Mouse (Mus musculus): ENCODE measurements around the gene Endog. TPM values are rescaled to one million over a fixed set of nuclear protein-coding genes. Genes with fewer than 3 reads are reported as not detected.

Gene Endog
- polyA plus RNA-seq, 1 experiment from 2014 or later, result 37.0 TPM

GRCm38 (mm10) chr2:30211408-30212168, 40.3 kb downstream of the Endog start:
- no peak overlapping the region for H3K27ac ChIP-seq (ENCODE audit: poor library complexity, severe bottlenecking)
- H3K9me3 ChIP-seq (replicated peaks), result no peaks in the 10 kb centered on the region
- H3K4me1 ChIP-seq (replicated peaks), result peaks cover 2% of the 10 kb centered on the region
- H3K27me3 ChIP-seq (replicated peaks), result no peaks in the 10 kb centered on the region
- H3K36me3 ChIP-seq, result no peaks in the 10 kb centered on the region
- WGBS, result 70% methylated on average over 6 of the region's 6 CpGs
- no peak overlapping the region for H3K4me2 ChIP-seq
- no peak overlapping the region for H3K9ac ChIP-seq
- H3K4me3 ChIP-seq, result no peak overlapping the region
- no peak for ATAC-seq (ENCODE audit: insufficient number of reproducible peaks, low FRiP score)

DNA sequence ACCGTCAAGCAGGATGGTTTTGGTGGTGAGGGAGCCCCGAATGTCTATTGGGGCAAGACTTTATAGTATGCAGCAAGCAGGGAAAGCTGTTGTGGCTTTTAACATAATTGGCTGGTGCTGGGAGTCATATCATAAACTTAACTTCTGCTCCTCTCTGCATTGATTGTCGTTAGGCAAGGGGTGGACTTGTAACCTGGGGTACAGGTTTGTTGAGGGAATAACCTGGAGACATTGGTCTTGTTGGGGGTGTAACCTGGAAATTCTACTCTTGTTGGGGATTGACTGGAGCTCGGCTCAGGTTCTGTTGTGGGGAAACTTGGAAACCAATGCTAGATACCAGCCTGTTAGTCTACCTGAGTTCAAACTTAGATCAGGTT, 40.9 kb downstream of the Endog start:
- Histone ChIP-seq H3K27me3 (replicated peaks) (no peaks in the 10 kb centered on the region), H3K36me3 (no peaks in the 10 kb centered on the region), H3K4me3 (no peak overlapping the region), H3K4me1 (replicated peaks) (no peaks in the 10 kb centered on the region), H3K9ac (no peak overlapping the region), H3K4me2 (no peak overlapping the region), H3K9me3 (replicated peaks) (no peaks in the 10 kb centered on the region), H3K27ac (ENCODE audit: poor library complexity, severe bottlenecking) (no peak overlapping the region)
- ATAC-seq (ENCODE audit: insufficient number of reproducible peaks, low FRiP score), result no peak
- WGBS, result 65% methylated on average over 4 of the region's 4 CpGs

DNA sequence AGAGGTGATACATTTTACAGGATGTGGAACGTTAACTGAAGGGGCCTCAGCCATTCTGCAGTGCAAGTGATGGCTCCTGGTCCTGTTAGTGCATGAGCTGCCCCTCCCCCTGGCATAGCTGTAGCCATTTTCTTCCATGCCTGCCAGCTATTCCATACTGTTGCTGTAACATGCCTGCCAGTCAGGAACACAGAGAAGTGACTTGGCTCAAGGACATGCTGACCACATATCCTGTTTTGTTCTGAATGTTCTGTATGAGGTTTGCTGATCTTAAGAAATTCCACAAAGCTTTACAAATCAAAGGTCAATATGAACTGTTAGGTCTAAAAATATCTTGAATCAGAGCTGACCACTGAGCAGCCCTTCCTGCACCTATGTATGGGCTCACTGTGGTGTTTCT, 41.7 kb downstream of the Endog start:
- no peak overlapping the region for H3K4me2 ChIP-seq
- H3K36me3 ChIP-seq, result no peaks in the 10 kb centered on the region
- H3K9ac ChIP-seq, result no peak overlapping the region
- H3K27me3 ChIP-seq (replicated peaks), result no peaks in the 10 kb centered on the region
- H3K27ac ChIP-seq (ENCODE audit: poor library complexity, severe bottlenecking), result no peak overlapping the region
- no peak overlapping the region for H3K4me3 ChIP-seq
- WGBS, result 75% methylated on average over 1 of the region's 1 CpGs
- no peak for ATAC-seq (ENCODE audit: insufficient number of reproducible peaks, low FRiP score)
- no peaks in the 10 kb centered on the region for H3K4me1 ChIP-seq (replicated peaks)
- peaks cover 2% of the 10 kb centered on the region; the same call in 1 of the 2 replicates for H3K9me3 ChIP-seq (replicated peaks)

DNA sequence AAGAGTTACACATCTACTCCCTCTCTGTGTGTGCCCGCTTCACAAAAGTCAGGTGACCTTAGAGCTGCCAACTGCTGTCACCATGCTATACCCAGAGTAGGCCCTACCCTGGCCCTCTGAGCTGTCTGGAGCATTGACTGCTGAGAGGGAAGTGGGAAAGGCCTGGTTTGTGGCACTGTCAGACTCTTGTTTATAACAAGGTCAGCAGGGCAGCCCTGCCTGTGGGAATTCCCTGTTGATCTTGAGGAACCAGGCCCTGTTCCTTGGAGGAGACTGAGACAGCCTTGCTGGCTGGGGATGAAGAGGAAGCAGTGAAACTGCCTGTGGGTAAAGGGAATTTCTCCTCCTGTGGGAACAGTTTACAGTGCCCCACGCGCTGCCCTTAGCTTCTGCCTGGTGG, 43.5 kb downstream of the Endog start:
- no peak overlapping the region for H3K9ac ChIP-seq
- H3K4me1 ChIP-seq (replicated peaks), result no peaks in the 10 kb centered on the region
- no peak for ATAC-seq (ENCODE audit: insufficient number of reproducible peaks, low FRiP score)
- WGBS, result 68% methylated on average over 3 of the region's 3 CpGs
- no peak overlapping the region for H3K4me2 ChIP-seq
- no peak overlapping the region for H3K4me3 ChIP-seq
- no peaks in the 10 kb centered on the region for H3K36me3 ChIP-seq
- H3K9me3 ChIP-seq (replicated peaks), result peaks cover 6% of the 10 kb centered on the region; the same call in 1 of the 2 replicates
- H3K27me3 ChIP-seq (replicated peaks), result no peaks in the 10 kb centered on the region
- peak overlapping the region; percentile 8; the same call in 1 of the 2 replicates for H3K27ac ChIP-seq (ENCODE audit: poor library complexity, severe bottlenecking)

DNA sequence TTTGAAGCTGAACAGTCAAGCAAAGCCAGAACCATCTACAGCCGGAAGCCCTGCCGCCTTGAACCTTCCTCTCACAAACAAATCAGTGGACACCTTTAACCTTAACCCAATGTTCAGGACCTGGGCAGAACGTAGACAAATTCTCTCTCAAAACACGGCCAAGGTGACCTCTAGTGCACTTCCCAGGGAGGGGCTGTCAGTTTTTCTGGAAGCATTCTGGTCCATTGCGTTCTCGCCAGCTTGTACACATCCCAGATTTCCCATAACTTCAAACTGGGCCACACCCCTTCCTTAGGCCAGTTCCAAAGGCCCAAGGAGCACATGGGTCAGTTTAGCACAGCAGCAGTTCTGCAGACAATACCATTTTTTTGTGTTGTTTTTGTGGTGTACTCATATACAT, 44.2 kb downstream of the Endog start:
- no peak overlapping the region for H3K9ac ChIP-seq
- no peak overlapping the region for H3K4me3 ChIP-seq
- no peaks in the 10 kb centered on the region for H3K4me1 ChIP-seq (replicated peaks)
- H3K36me3 ChIP-seq, result no peaks in the 10 kb centered on the region
- WGBS, result 73% methylated on average over 6 of the region's 6 CpGs
- ATAC-seq (ENCODE audit: insufficient number of reproducible peaks, low FRiP score), result no peak
- peaks cover 6% of the 10 kb centered on the region; the same call in 1 of the 2 replicates for H3K9me3 ChIP-seq (replicated peaks)
- no peak overlapping the region for H3K4me2 ChIP-seq
- H3K27me3 ChIP-seq (replicated peaks), result no peaks in the 10 kb centered on the region
- H3K27ac ChIP-seq (ENCODE audit: poor library complexity, severe bottlenecking), result no peak overlapping the region

DNA sequence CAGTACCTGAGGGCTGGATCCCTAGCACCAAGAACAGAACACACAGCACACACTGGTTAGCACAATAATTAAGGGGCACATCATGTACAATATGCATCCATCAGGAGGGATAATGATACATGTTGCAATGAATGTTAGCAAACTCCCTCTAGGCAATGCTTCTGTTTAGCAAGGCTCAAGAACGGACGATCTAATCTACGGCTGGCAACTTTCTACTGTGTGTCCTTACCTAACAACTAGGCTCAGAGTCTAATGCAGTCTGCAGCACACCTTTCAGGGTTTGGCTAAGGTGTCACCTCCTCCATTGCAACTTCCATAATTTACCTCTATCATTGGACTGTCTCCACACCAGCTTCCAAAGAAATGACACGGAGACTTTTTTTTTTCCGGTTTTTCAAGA, 45.0 kb downstream of the Endog start:
- H3K4me3 ChIP-seq, result no peak overlapping the region
- WGBS, result 89% methylated on average over 5 of the region's 5 CpGs
- no peak overlapping the region for H3K27ac ChIP-seq (ENCODE audit: poor library complexity, severe bottlenecking)
- no peak for ATAC-seq (ENCODE audit: insufficient number of reproducible peaks, low FRiP score)
- H3K27me3 ChIP-seq (replicated peaks), result no peaks in the 10 kb centered on the region
- H3K36me3 ChIP-seq, result no peaks in the 10 kb centered on the region
- H3K9me3 ChIP-seq (replicated peaks), result peaks cover 6% of the 10 kb centered on the region; the same call in 1 of the 2 replicates
- no peak overlapping the region for H3K9ac ChIP-seq
- no peaks in the 10 kb centered on the region for H3K4me1 ChIP-seq (replicated peaks)
- H3K4me2 ChIP-seq, result no peak overlapping the region

Other genes starting within 250 kb of the Endog start
- gene Gle1, start 236.1 kb upstream of the Endog start, polyA plus RNA-seq (2016; fragmentation: Nextera tagmentation; extraction: Ambion mirVana), result 42.8 and 43.3 TPM in 2 replicates
- gene Sptan1, start 205.9 kb upstream of the Endog start, polyA plus RNA-seq (2016; fragmentation: Nextera tagmentation; extraction: Ambion mirVana), result 124 and 141 TPM in 2 replicates
- 15.8 and 15.9 TPM in 2 replicates for gene Wdr34, start 122.6 kb upstream of the Endog start, polyA plus RNA-seq (2016; fragmentation: Nextera tagmentation; extraction: Ambion mirVana)
- gene Set, start 114.1 kb upstream of the Endog start, polyA plus RNA-seq (2016; fragmentation: Nextera tagmentation; extraction: Ambion mirVana), result 297 and 306 TPM in 2 replicates
- 19.6 and 21.5 TPM in 2 replicates for gene Pkn3, start 93.8 kb upstream of the Endog start, polyA plus RNA-seq (2016; fragmentation: Nextera tagmentation; extraction: Ambion mirVana)
- gene Zdhhc12, start 77.8 kb upstream of the Endog start, polyA plus RNA-seq (2016; fragmentation: Nextera tagmentation; extraction: Ambion mirVana), result 49.8 and 50.4 TPM in 2 replicates
- gene Zer1, start 46.9 kb upstream of the Endog start, polyA plus RNA-seq (2016; fragmentation: Nextera tagmentation; extraction: Ambion mirVana), result 5.7 and 6.1 TPM in 2 replicates
- gene Tbc1d13, start 37.7 kb upstream of the Endog start, polyA plus RNA-seq (2016; fragmentation: Nextera tagmentation; extraction: Ambion mirVana), result 5.4 and 5.8 TPM in 2 replicates
- gene Spout1, start 7.0 kb downstream of the Endog start, polyA plus RNA-seq (2016; fragmentation: Nextera tagmentation; extraction: Ambion mirVana), result 34.8 and 35.5 TPM in 2 replicates
- gene Kyat1, start 34.4 kb downstream of the Endog start, polyA plus RNA-seq (2016; fragmentation: Nextera tagmentation; extraction: Ambion mirVana), result 14.0 and 14.9 TPM in 2 replicates
- 35.4 and 37.7 TPM in 2 replicates for gene Lrrc8a, start 66.2 kb downstream of the Endog start, polyA plus RNA-seq (2016; fragmentation: Nextera tagmentation; extraction: Ambion mirVana)
- gene Gm28035, start 69.1 kb downstream of the Endog start, polyA plus RNA-seq (2016; fragmentation: Nextera tagmentation; extraction: Ambion mirVana), result 0.33 and 0.40 TPM in 2 replicates
- gene Phyhd1, start 94.7 kb downstream of the Endog start, polyA plus RNA-seq (2016; fragmentation: Nextera tagmentation; extraction: Ambion mirVana), result 5.7 and 6.5 TPM in 2 replicates
- gene Gm28038, start 109.5 kb downstream of the Endog start, polyA plus RNA-seq (2016; fragmentation: Nextera tagmentation; extraction: Ambion mirVana), result not detected in 2 replicates
- gene Dolk, start 114.8 kb downstream of the Endog start, polyA plus RNA-seq (2016; fragmentation: Nextera tagmentation; extraction: Ambion mirVana), result 26.6 and 27.1 TPM in 2 replicates
- gene Nup188, start 114.9 kb downstream of the Endog start, polyA plus RNA-seq (2016; fragmentation: Nextera tagmentation; extraction: Ambion mirVana), result 34.4 and 34.9 TPM in 2 replicates
- gene Sh3glb2, start 187.8 kb downstream of the Endog start, polyA plus RNA-seq (2016; fragmentation: Nextera tagmentation; extraction: Ambion mirVana), result 117 and 130 TPM in 2 replicates
- 32.7 and 33.6 TPM in 2 replicates for gene Miga2, start 192.7 kb downstream of the Endog start, polyA plus RNA-seq (2016; fragmentation: Nextera tagmentation; extraction: Ambion mirVana)
- 21.9 and 22.2 TPM in 2 replicates for gene Dolpp1, start 220.8 kb downstream of the Endog start, polyA plus RNA-seq (2016; fragmentation: Nextera tagmentation; extraction: Ambion mirVana)
- gene Crat, start 244.3 kb downstream of the Endog start, polyA plus RNA-seq (2016; fragmentation: Nextera tagmentation; extraction: Ambion mirVana), result 67.9 and 74.2 TPM in 2 replicates
- gene Ptpa, start 244.5 kb downstream of the Endog start, polyA plus RNA-seq (2016; fragmentation: Nextera tagmentation; extraction: Ambion mirVana), result 107 and 115 TPM in 2 replicates

Data from heart, embryonic 12.5 days (tissue).